Mouse (Mus musculus) forebrain, embryonic 15.5 days (tissue): ENCODE data around the gene Ppp1r9b. TPM values are rescaled to one million over a fixed set of nuclear protein-coding genes. Genes with fewer than 3 reads are reported as not detected.
"Not testable (repeated sequence)": the region's sequence is repeated elsewhere in the genome, so short reads cannot be mapped to it uniquely, and the experiment has no call there.

Experiments used
- ATAC-seq: fragments of 200-750 bp; cut with Nextera tagmentation; replicated peaks from 2 replicates; pipeline ENCODE4 v1.8.0; 2017; ENCODE audit warnings: mild to moderate bottlenecking, moderate TSS enrichment, moderate library complexity
- H3K27ac ChIP-seq: fragments of 300-500 bp; sonication (generic); replicated peaks from 2 replicates; pipeline ENCODE4 v1.5.1; 2015; ENCODE audit warnings: mild to moderate bottlenecking, inconsistent platforms
- H3K27me3 ChIP-seq: fragments of 300-500 bp; sonication (generic); 2 replicates; pipeline ENCODE4 v1.6.1; 2015; ENCODE audit warnings: inconsistent platforms
- H3K36me3 ChIP-seq: fragments of 300-500 bp; sonication (generic); 2 replicates; pipeline ENCODE4 v1.6.1; 2015; ENCODE audit warnings: mild to moderate bottlenecking, inconsistent platforms
- H3K4me1 ChIP-seq: fragments of 300-500 bp; sonication (generic); 2 replicates; pipeline ENCODE4 v1.6.1; 2015; ENCODE audit warnings: inconsistent platforms
- H3K4me2 ChIP-seq: fragments of 300-500 bp; sonication (generic); replicated peaks from 2 replicates; pipeline ENCODE4 v1.6.1; 2015; ENCODE audit warnings: mild to moderate bottlenecking, inconsistent platforms
- H3K4me3 ChIP-seq: fragments of 300-500 bp; sonication (generic); 2 replicates; pipeline ENCODE4 v1.5.1; 2015; ENCODE audit warnings: mild to moderate bottlenecking, inconsistent platforms
- H3K9ac ChIP-seq: fragments of 300-500 bp; sonication (generic); replicated peaks from 2 replicates; pipeline ENCODE4 v1.6.1; 2015; ENCODE audit warnings: mild to moderate bottlenecking, inconsistent platforms
- H3K9me3 ChIP-seq: fragments of 300-500 bp; sonication (generic); 2 replicates; pipeline ENCODE4 v1.6.1; 2016; ENCODE audit warnings: inconsistent platforms
- WGBS: fragments of 180-500 bp; shearing (Covaris S2); methylation state at CpG from one replicate; pipeline ENCODE4 v1.1.7; 2015; ENCODE audit warnings: mixed read lengths; 5-methylcytosine and 5-hydroxymethylcytosine counted together
- polyA plus RNA-seq: library from polyadenylated mRNA; unstranded; fragments of >200 nt; fragmentation: Nextera tagmentation; extraction: Ambion mirVana; gene quantifications from 2 replicates; pipeline ENCODE4 v1.2.1, GENCODE M21; 2015

The Ppp1r9b gene
- polyA plus RNA-seq, 1 experiment from 2014 or later = 23.0 TPM

DNA sequence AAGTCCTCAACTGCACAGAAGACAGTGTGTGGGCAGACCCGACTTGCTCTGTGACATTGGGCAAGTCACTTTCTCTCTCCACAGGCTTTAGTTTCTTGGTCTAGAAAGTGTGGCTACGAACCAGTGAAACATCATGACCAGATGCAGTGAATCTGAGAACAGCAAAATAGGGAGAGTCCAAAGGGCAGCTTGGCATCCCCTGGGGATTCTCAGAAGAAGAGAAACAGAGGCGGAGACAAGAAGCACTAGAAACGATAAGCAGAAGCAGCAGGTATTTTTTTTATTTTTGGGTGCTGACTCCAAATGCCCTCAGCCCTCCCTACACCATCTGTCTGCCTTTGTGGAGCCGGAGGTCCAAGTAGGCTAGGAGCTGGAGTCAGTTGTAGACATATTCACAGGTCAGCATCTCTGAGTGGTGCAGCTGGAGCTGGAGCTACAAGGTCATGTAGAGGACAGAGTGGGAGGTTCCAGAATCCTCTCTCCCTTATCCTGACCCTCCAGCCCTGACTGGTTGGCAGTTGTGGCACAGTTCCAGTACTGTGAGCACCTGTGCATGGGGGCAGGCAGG lies 28.2 kb upstream of the Ppp1r9b start:
- no peak overlapping the region for H3K9ac ChIP-seq
- WGBS = 80% methylated on average over 5 of the region's 5 CpGs
- H3K9me3 ChIP-seq = no peaks in the 10 kb centered on the region
- no peaks in the 10 kb centered on the region for H3K36me3 ChIP-seq
- no peaks in the 10 kb centered on the region for H3K27me3 ChIP-seq
- no peak overlapping the region for H3K27ac ChIP-seq
- no peak for ATAC-seq
- H3K4me2 ChIP-seq = no peak overlapping the region
- H3K4me3 ChIP-seq = no peak overlapping the region
- H3K4me1 ChIP-seq = peaks cover 10% of the 10 kb centered on the region

DNA sequence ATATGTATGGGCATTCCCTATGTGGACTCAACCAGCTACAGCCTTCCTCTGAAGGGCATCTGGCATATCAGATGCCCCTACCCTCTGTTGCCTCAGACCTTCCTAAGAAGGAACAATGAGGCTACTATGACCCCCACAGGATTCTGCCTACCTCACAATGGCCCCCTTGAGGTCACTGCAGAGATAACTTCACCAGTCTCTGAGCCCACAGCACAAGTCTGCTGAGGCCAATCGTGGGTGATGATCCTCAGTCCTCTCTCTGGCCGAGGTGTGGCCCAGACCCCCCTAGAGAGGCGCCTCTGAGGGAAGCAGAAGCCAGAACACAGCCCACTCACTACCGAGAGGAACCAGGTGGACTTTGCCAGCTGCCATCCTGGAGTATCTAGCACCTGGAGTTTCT lies 23.4 kb upstream of the Ppp1r9b start, which contains the start of gene Hils1:
TSS of gene Hils1 (plus strand) at position 175 of the 400 bp plus-strand sequence.
- Histone ChIP-seq H3K4me2 (no peak within 1 kb of the TSS), H3K27ac (no peak within 1 kb of the TSS), H3K4me3 (no peak within 1 kb of the TSS), H3K27me3 (no peaks in the 10 kb centered on the region), H3K9ac (no peak within 1 kb of the TSS), H3K36me3 (no peaks in the 10 kb centered on the region), H3K4me1 (peaks cover 6% of the 10 kb centered on the region; the same call in 1 of the 2 replicates), H3K9me3 (no peaks in the 10 kb centered on the region)
- ATAC-seq = no peak
- WGBS = 55% methylated on average over 4 of the region's 4 CpGs

DNA sequence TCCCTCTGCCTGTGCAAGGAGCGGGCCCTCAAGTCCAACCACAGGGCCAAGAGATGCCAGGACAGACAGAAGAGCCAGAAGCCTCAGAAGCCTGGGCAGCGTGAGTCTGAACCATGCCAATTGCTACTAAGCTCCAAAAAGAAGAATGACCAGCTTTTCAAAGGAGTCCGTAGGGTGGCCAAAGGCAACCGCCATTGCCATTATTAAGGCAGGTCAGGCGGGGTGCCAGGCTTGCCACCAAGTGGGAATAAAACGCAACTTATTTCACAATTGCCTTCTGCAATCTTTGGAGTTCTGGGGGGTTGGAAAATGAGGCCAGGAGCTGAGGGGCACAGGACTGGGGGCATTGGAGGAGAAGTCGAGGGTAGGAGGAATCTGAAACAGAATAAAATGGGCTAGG lies 22.6 kb upstream of the Ppp1r9b start:
- Histone ChIP-seq H3K4me1 (peaks cover 12% of the 10 kb centered on the region; the same call in 1 of the 2 replicates), H3K9me3 (no peaks in the 10 kb centered on the region), H3K9ac (no peak overlapping the region), H3K4me3 (no peak overlapping the region), H3K27me3 (no peaks in the 10 kb centered on the region), H3K4me2 (no peak overlapping the region), H3K36me3 (no peaks in the 10 kb centered on the region), H3K27ac (no peak overlapping the region)
- no peak for ATAC-seq
- WGBS = 58% methylated on average over 7 of the region's 7 CpGs

DNA sequence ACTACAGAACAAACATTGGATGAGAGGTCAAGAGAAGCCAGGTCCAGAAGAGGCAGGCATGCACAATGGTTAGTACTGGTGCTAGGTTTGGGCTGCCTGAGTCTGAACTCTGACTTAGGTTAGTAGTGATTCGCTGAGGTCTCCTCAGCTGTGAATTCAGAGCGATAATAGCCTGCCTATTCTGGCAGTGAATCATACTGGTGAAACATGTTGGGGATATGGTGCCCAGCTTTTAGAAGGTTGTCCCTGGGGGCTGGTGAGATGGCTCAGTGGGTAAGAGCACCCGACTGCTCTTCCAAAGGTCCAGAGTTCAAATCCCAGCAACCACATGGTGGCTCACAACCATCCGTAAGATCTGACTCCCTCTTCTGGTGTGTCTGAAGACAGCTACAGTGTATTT lies 21.1 kb upstream of the Ppp1r9b start:
- not testable (repeated sequence) for H3K9me3 ChIP-seq, H3K36me3 ChIP-seq, H3K27me3 ChIP-seq, H3K27ac ChIP-seq, H3K4me2 ChIP-seq, H3K9ac ChIP-seq, ATAC-seq, H3K4me3 ChIP-seq
- H3K4me1 ChIP-seq = peaks cover 12% of the 10 kb centered on the region; the same call in 1 of the 2 replicates
- 94% methylated on average over 4 of the region's 4 CpGs for WGBS

DNA sequence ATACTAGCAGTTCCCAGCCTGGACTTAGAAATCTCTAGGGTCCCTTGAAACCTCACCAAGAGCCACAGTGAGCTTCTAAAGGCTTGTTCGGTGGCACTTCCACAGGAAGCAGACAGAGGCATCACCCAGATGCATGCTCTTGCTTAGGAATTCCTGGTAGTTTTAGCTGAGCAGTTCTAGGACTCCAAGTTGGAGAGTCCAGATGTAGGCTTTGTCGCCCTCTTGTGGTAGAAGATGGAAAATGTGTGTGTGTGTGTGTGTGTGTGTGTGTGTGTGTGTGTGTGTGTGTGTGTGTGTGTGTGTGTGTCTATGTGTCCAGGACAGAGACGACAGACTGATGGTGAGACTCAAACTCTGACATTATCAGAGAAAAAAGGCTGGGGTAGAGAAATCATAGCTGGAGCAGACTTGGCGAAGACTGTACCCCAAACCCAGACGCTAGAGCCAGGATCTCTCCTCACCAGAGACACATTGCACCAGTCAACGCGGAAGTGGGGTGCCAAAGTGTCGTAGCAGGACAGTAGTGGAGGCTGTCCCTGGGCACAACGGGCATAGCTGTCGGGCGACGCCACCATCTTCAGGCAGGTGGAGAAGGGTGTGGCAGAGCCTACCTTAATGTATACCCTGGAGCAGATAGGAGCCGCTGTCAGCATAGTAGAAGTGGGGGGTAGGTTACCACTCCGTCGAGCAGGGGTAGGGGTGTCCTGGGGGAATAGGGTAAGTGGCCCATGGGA lies 20.5 kb upstream of the Ppp1r9b start:
- Histone ChIP-seq H3K27ac (no peak overlapping the region), H3K4me3 (no peak overlapping the region), H3K9me3 (no peaks in the 10 kb centered on the region), H3K9ac (no peak overlapping the region), H3K27me3 (no peaks in the 10 kb centered on the region), H3K4me2 (no peak overlapping the region), H3K36me3 (no peaks in the 10 kb centered on the region), H3K4me1 (peaks cover 12% of the 10 kb centered on the region; the same call in 1 of the 2 replicates)
- peak; percentile 57 for ATAC-seq
- 65% methylated on average over 15 of the region's 15 CpGs for WGBS

DNA sequence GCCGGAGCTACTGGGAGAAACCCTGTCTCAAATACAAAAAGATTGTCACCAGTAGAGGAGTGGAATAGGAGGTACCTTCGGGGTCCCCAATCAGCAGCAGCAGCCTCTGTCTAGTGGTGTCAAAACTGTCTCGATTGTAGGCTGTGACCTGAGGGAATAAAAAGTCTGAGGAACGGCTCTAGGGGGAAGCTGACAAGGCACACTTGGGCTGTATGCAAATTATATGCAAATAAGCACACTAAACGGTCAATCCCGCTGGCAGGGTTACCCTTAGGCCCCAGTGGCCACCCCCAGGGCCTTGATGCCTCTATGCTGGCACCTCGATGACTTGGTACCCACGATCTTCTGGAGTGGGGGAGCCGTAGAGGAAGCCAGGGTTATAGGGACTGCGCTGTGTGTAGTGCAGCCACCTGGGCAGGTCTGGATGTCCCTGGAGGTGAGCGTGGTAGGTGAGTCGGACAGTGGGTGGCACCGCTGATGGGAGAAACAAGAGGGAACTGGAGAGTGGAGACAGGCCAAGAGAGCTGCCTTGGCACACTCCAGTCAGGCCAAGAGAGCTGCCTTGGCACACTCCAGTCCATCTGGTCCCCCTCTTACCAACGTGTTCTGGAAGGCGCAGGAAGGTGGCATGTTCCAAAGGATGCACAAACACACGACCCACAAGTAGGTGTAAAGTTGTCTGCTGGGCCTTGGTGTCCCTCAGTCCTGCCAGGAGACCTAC lies 18.8 kb upstream of the Ppp1r9b start:
- H3K4me3 ChIP-seq = no peak overlapping the region
- H3K9ac ChIP-seq = no peak overlapping the region
- WGBS = 48% methylated on average over 16 of the region's 16 CpGs
- H3K27me3 ChIP-seq = no peaks in the 10 kb centered on the region
- H3K9me3 ChIP-seq = no peaks in the 10 kb centered on the region
- H3K36me3 ChIP-seq = no peaks in the 10 kb centered on the region
- H3K4me2 ChIP-seq = no peak overlapping the region
- no peak overlapping the region for H3K27ac ChIP-seq
- peaks cover 12% of the 10 kb centered on the region; the same call in 1 of the 2 replicates for H3K4me1 ChIP-seq
- ATAC-seq = no peak

DNA sequence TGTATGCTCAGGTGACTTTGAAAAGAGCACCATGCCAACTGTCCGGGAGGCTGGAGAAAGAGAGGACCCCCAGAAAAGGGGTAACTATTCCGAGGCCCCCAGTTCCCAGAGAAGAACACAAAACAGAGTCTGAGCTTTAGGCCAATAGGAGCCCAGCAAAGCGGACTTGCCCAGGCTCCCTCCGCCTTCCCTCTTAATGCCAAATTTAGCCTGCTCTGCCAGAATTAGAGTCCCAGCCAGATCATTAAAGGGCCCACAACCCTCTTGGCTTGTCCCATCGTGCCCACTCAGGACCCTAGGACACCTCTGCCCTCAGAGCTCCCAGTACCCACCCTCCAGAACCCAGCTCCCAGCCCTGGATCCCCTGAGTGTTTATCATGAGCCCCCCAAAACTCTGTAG lies 17.9 kb upstream of the Ppp1r9b start:
- H3K4me2 ChIP-seq = no peak overlapping the region
- no peak overlapping the region for H3K27ac ChIP-seq
- WGBS = 50% methylated on average over 5 of the region's 5 CpGs
- no peak overlapping the region for H3K4me3 ChIP-seq
- H3K36me3 ChIP-seq = no peaks in the 10 kb centered on the region
- no peaks in the 10 kb centered on the region for H3K9me3 ChIP-seq
- no peak for ATAC-seq
- H3K27me3 ChIP-seq = no peaks in the 10 kb centered on the region
- H3K9ac ChIP-seq = no peak overlapping the region
- peaks cover 14% of the 10 kb centered on the region for H3K4me1 ChIP-seq

DNA sequence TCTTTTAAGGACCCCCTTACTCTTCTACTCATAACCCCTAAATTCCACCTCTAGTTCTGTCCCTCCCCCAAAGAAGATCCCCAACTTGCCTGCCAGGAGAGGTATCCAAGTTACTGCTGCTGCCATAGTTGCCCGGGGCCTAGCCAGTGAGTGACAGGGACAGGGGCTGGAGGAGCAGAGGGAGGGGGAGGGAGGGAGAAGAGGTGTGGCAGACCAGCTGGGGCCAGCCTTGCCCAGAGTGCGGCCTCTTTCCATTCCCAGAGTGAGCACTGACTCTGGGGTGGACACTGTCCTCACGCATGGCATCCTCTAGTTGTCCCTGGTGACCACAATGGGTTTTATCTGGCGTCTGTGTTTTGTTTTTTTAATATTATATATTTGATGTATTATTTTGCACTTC lies 17.5 kb upstream of the Ppp1r9b start:
- no peaks in the 10 kb centered on the region for H3K36me3 ChIP-seq
- no peaks in the 10 kb centered on the region for H3K9me3 ChIP-seq
- no peak for ATAC-seq
- no peak overlapping the region for H3K27ac ChIP-seq
- H3K4me2 ChIP-seq = no peak overlapping the region
- no peak overlapping the region for H3K9ac ChIP-seq
- WGBS = 51% methylated on average over 4 of the region's 4 CpGs
- H3K27me3 ChIP-seq = no peaks in the 10 kb centered on the region
- peaks cover 18% of the 10 kb centered on the region for H3K4me1 ChIP-seq
- no peak overlapping the region for H3K4me3 ChIP-seq

DNA sequence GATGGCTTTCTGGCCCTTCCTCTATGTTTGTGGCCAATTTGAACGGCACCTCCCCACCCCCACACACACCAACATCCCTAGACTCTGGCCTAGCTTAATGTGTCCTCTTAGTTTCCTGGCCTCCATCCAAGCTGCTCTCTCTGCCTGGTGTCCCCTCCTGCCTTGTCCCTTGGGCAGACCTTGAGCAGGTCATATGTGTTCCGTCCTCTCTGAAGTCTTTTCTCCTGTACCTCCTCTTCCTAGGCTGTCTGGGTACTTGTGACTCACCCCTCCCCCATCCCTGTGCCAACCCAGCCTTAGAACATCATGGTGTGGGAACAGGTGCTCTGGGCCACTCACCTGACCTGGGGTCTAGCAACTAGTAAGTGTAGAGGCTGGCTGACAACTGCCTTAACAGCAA lies 15.9 kb upstream of the Ppp1r9b start:
- Histone ChIP-seq H3K9ac (no peak overlapping the region), H3K4me2 (no peak overlapping the region), H3K4me1 (peaks cover 28% of the 10 kb centered on the region), H3K27me3 (no peaks in the 10 kb centered on the region), H3K9me3 (no peaks in the 10 kb centered on the region), H3K4me3 (no peak overlapping the region), H3K36me3 (no peaks in the 10 kb centered on the region), H3K27ac (no peak overlapping the region)
- WGBS = 85% methylated on average over 2 of the region's 2 CpGs
- no peak for ATAC-seq

DNA sequence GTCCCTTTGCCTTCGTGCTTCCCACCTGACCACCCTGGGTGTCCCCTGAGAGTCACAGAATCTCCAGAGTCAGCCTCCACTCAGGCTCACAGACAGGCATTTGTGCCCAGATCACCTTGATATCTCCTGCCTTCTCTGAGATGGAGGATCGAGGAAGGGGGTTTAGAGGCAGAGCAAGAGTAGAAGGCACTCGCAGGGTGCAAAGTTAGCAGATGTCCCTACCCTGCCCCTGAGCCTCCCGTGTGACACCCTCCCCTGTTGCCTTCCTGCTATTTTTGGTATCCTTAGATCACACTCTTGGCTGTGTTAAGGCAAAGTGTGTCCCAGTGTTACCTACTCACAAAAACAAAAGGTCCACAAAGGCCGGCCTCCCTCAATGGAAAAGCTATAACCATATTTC lies 14.6 kb upstream of the Ppp1r9b start, which contains the start of gene Sgca:
TSS of gene Sgca (minus strand) at position 129 of the 400 bp plus-strand sequence.
- no peak within 1 kb of the TSS for H3K4me2 ChIP-seq
- WGBS = 80% methylated on average over 5 of the region's 5 CpGs
- H3K4me1 ChIP-seq = peaks cover 28% of the 10 kb centered on the region
- H3K9me3 ChIP-seq = no peaks in the 10 kb centered on the region
- no peaks in the 10 kb centered on the region for H3K36me3 ChIP-seq
- no peak for ATAC-seq
- no peak within 1 kb of the TSS for H3K9ac ChIP-seq
- H3K27me3 ChIP-seq = no peaks in the 10 kb centered on the region
- H3K4me3 ChIP-seq = no peak within 1 kb of the TSS
- H3K27ac ChIP-seq = 0 out of 2 replicates have a peak within 1 kb of the TSS, but pooled peaks have one; percentile 97

DNA sequence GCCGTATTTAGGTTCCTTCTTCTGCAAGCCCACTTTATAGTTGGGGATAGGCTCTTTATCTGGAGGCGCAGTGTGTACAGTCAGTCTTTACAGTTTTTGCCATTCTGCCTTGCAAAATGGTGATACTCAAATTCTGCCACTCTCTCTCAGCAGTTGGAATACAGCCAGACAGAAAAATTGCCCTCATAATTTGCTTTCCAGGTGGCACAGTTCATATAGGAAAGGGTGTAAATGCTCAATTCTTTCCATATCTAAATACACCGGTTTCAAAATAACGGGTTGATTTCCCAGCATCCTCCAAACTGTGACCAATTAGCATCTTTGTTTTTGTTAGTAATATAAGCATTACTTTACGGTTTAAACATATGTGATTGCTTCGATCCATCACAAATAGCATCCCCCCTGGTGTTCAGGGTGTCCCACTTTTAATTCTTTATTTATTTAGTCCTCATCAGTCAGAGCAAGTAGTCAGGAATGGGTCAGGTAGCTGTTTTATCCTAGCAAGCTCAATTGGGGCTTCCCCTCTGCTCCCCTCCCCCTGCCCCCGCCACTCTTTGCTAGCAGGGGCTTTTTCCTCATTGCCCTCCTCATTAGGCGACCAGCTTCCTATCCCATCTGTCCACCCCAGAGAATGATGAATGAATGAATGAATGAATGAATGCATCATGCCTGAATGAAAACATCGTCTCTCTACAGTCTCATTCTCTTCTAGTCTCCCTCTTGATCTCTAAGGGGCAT lies 12.5 kb upstream of the Ppp1r9b start:
- ATAC-seq = peak; percentile 75
- H3K4me2 ChIP-seq = peak overlapping the region; percentile 51
- peaks cover 17% of the 10 kb centered on the region for H3K4me1 ChIP-seq
- H3K27ac ChIP-seq = peak overlapping the region; percentile 97
- H3K9ac ChIP-seq = peak overlapping the region; percentile 49
- H3K4me3 ChIP-seq = peak overlapping the region; percentile 33
- H3K9me3 ChIP-seq = no peaks in the 10 kb centered on the region
- 23% methylated on average over 9 of the region's 9 CpGs for WGBS
- H3K27me3 ChIP-seq = no peaks in the 10 kb centered on the region
- no peaks in the 10 kb centered on the region for H3K36me3 ChIP-seq

DNA sequence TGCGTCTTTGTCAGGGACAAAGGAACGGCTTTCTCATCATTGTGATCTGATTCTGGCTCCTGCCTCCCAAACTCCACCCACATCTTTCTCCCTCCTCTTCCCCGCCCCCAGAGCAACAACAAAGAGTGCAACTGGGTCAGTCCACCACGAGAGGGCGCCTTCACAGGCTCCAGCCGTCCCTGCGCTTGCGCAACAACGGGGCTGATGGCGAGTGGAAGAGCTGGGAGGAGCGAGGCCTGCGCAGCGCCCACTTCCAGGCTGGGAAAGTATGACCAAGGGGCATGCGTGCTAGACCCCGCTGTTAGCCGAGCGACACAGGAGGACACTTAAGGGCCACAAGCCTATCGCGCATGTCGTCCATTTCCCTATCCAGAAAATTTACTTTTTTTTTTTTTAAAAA lies 11.9 kb upstream of the Ppp1r9b start:
- WGBS = 0% methylated on average over 20 of the region's 20 CpGs
- Histone ChIP-seq H3K27me3 (no peaks in the 10 kb centered on the region), H3K9me3 (no peaks in the 10 kb centered on the region), H3K4me3 (peak overlapping the region; percentile 33), H3K36me3 (no peaks in the 10 kb centered on the region), H3K4me2 (peak overlapping the region; percentile 51), H3K27ac (peak overlapping the region; percentile 97), H3K4me1 (peaks cover 17% of the 10 kb centered on the region), H3K9ac (peak overlapping the region; percentile 49)
- peak; percentile 96 for ATAC-seq
